In genomic region chr4:32516126-32516525, GRCm38 (mm10) we compare ENCODE assay signal across 18 mouse cellular contexts.
DNase-seq lines count a peak whose midpoint lies in the region; ATAC-seq and TF ChIP-seq lines count a peak whose summit lies in the region.
"Had no signal": no experiment of that assay in that cellular context is flagged by ENCODE, and none has a peak within 500 bp of the region (broad histone marks: within the 10 kb centered on the region; RNA-seq: fewer than 3 reads in every experiment).

No protein-coding gene starts in this region.

- TF ChIP-seq CTCF in kidney, adult 2 months (conservative IDR thresholded peaks at IDR 0.05; ENCODE audit: insufficient read depth, insufficient read length, low read depth, low read length): no peak

- WGBS in forebrain, embryonic 15.5 days: 86% methylated on average over 8 of the region's 8 CpGs
- 91% methylated on average over 8 of the region's 8 CpGs for WGBS in forebrain, embryonic 11.5 days
- 69% methylated on average over 8 of the region's 8 CpGs for WGBS in kidney, adult 2 months
- 90% methylated on average over 8 of the region's 8 CpGs for WGBS in limb, embryonic 10.5 days

- H3K4me1 ChIP-seq in forebrain, embryonic 15.5 days: peaks cover 46% of the 10 kb centered on the region
- peaks cover 12% of the 10 kb centered on the region for H3K4me1 ChIP-seq in forebrain, embryonic 11.5 days (replicated peaks; ENCODE audit: control insufficient read depth, insufficient read depth, low read length)
- peaks cover 6% of the 10 kb centered on the region for H3K4me1 ChIP-seq in kidney, adult 2 months (ENCODE audit: control insufficient read depth, insufficient read depth, low read length)
- H3K4me1 ChIP-seq in limb, embryonic 10.5 days: peaks cover 35% of the 10 kb centered on the region

- intact Hi-C loops in gastrocnemius, postnatal 14 days (cut with DNase I; ENCODE audit: low total_unique reads): no loop called here
- intact Hi-C loops in gastrocnemius, postnatal 36 days (cut with DNase I): no loop called here

- no peak for DNase-seq in forebrain, embryonic 11.5 days (ENCODE audit: low spot score)
- DNase-seq in gastrocnemius, postnatal 14 days: peak; percentile 44
- no peak for DNase-seq in gastrocnemius, postnatal 36 days
- DNase-seq in kidney, adult 2 months: peak; percentile 19
- no peak for DNase-seq in kidney, postnatal 10 days
- no peak for DNase-seq in limb, embryonic 10.5 days (ENCODE audit: low spot score)
- no peak for DNase-seq in adrenal gland, postnatal 14 days
- DNase-seq: adrenal gland, postnatal 10 days; cerebellum, adult 11-12 months; cerebellum, adult 9-10 months; cerebellum, postnatal 25 days; forebrain, postnatal 0 days; heart, adult 11 months; heart, postnatal 10 days; kidney, adult 11 months had no signal

- no peaks in the 10 kb centered on the region for H3K9me3 ChIP-seq in forebrain, embryonic 15.5 days
- no peaks in the 10 kb centered on the region for H3K9me3 ChIP-seq in forebrain, embryonic 11.5 days (ENCODE audit: control insufficient read depth, low read length)
- H3K9me3 ChIP-seq in limb, embryonic 10.5 days (replicated peaks): no peaks in the 10 kb centered on the region
- H3K9me3 ChIP-seq: embryonic facial prominence, embryonic 12.5 days; hindbrain, embryonic 15.5 days had no signal

- ATAC-seq in forebrain, embryonic 15.5 days (replicated peaks): no peak
- no peak for ATAC-seq in forebrain, embryonic 11.5 days (replicated peaks; ENCODE audit: low FRiP score)
- ATAC-seq: forebrain, postnatal 0 days had no signal

- H3K9ac ChIP-seq in forebrain, embryonic 15.5 days (replicated peaks): no peak overlapping the region
- no peak overlapping the region for H3K9ac ChIP-seq in forebrain, embryonic 11.5 days (ENCODE audit: low read length)
- H3K9ac ChIP-seq: embryonic facial prominence, embryonic 12.5 days; forebrain, postnatal 0 days; hindbrain, embryonic 15.5 days had no signal

- H3K4me2 ChIP-seq in forebrain, embryonic 15.5 days (replicated peaks): no peak overlapping the region
- H3K4me2 ChIP-seq in forebrain, embryonic 11.5 days (ENCODE audit: low read depth, low read length, severe bottlenecking): no peak overlapping the region
- H3K4me2 ChIP-seq: embryonic facial prominence, embryonic 12.5 days; hindbrain, embryonic 15.5 days had no signal

- TF ChIP-seq POLR2A in kidney, adult 2 months (IDR thresholded peaks at IDR 0.05; ENCODE audit: low read depth, low read length): no peak

- H3K36me3 ChIP-seq in forebrain, embryonic 15.5 days: no peaks in the 10 kb centered on the region
- no peaks in the 10 kb centered on the region for H3K36me3 ChIP-seq in forebrain, embryonic 11.5 days (ENCODE audit: control insufficient read depth, insufficient read depth, low read length)
- H3K36me3 ChIP-seq in kidney, adult 2 months (ENCODE audit: control insufficient read depth, insufficient read depth, low read length): no peaks in the 10 kb centered on the region
- H3K36me3 ChIP-seq in limb, embryonic 10.5 days: peaks cover 13% of the 10 kb centered on the region
- H3K36me3 ChIP-seq: embryonic facial prominence, embryonic 12.5 days; hindbrain, embryonic 15.5 days had no signal

- no peak overlapping the region for H3K4me3 ChIP-seq in forebrain, embryonic 15.5 days
- H3K4me3 ChIP-seq in forebrain, embryonic 11.5 days (ENCODE audit: low read depth, low read length): no peak overlapping the region
- no peak overlapping the region for H3K4me3 ChIP-seq in kidney, adult 2 months (ENCODE audit: insufficient read depth, low read depth, low read length)
- no peak overlapping the region for H3K4me3 ChIP-seq in limb, embryonic 10.5 days
- H3K4me3 ChIP-seq: embryonic facial prominence, embryonic 12.5 days; hindbrain, embryonic 15.5 days had no signal

- H3K27ac ChIP-seq in forebrain, embryonic 15.5 days (replicated peaks): 0 out of 2 replicates have a peak overlapping the region, but pooled peaks have one; percentile 51
- no peak overlapping the region for H3K27ac ChIP-seq in forebrain, embryonic 11.5 days (ENCODE audit: low read depth, low read length)
- H3K27ac ChIP-seq in kidney, adult 2 months (ENCODE audit: insufficient read depth, low read depth, low read length): no peak overlapping the region
- H3K27ac ChIP-seq in limb, embryonic 10.5 days: peak overlapping the region; percentile 50; the same call in 1 of the 2 replicates
- H3K27ac ChIP-seq: embryonic facial prominence, embryonic 12.5 days had no signal

- no peaks in the 10 kb centered on the region for H3K27me3 ChIP-seq in forebrain, embryonic 15.5 days
- H3K27me3 ChIP-seq in forebrain, embryonic 11.5 days (ENCODE audit: control insufficient read depth, insufficient read depth, low read length): no peaks in the 10 kb centered on the region
- H3K27me3 ChIP-seq in kidney, adult 2 months (replicated peaks; ENCODE audit: control insufficient read depth, insufficient read depth, low read length): no peaks in the 10 kb centered on the region
- H3K27me3 ChIP-seq in limb, embryonic 10.5 days (ENCODE audit: low read depth, poor library complexity, severe bottlenecking): no peaks in the 10 kb centered on the region
- H3K27me3 ChIP-seq: embryonic facial prominence, embryonic 12.5 days; hindbrain, embryonic 15.5 days had no signal

Comparison
In these comparisons a context has a peak if more than half of its experiments do, and no peak if none do; other contexts are left out.
1. H3K27ac ChIP-seq: peak in forebrain, embryonic 15.5 days (single experiment) and limb, embryonic 10.5 days (single experiment); none in forebrain, embryonic 11.5 days (single experiment) and kidney, adult 2 months (single experiment).
2. DNase-seq: peak in gastrocnemius, postnatal 14 days (single experiment) and kidney, adult 2 months (single experiment); none in forebrain, embryonic 11.5 days (single experiment), gastrocnemius, postnatal 36 days (0 of 2), kidney, postnatal 10 days (single experiment), limb, embryonic 10.5 days (single experiment) and adrenal gland, postnatal 14 days (single experiment).